16 mouse cellular contexts compared by ENCODE assay signal in the genomic region with DNA sequence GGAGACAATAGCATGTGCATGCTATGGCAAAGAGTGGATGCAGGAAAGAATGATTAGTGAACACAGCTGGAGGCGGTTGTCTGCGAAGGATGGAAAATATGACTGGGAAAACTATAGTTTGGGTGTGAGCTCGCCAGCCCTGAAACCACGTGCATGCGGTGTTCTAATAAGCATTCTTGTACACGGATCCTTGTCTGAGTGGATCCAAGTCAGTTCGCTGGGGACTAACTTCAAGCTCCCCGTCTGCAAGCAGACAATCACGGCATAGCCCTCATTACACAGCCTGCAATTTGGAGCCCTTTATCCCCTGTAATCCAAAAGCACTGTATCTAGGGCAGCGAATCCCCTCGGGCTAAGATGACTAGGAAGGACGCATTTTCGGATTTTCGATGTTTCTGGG.
DNase-seq lines count a peak whose midpoint lies in the region; ATAC-seq and TF ChIP-seq lines count a peak whose summit lies in the region.
"Had no signal": no experiment of that assay in that cellular context is flagged by ENCODE, and none has a peak within 500 bp of the region (broad histone marks: within the 10 kb centered on the region; RNA-seq: fewer than 3 reads in every experiment).

No protein-coding gene starts in this region.

- no peak for TF ChIP-seq POLR2A in limb, embryonic 14.5 days (IDR thresholded peaks at IDR 0.05; ENCODE audit: borderline replicate concordance, extremely low read depth, insufficient read depth, insufficient read length)

- peaks cover 21% of the 10 kb centered on the region for H3K4me1 ChIP-seq in hindbrain, embryonic 15.5 days (replicated peaks)
- H3K4me1 ChIP-seq in hindbrain, embryonic 10.5 days (replicated peaks), result peaks cover 8% of the 10 kb centered on the region
- no peaks in the 10 kb centered on the region for H3K4me1 ChIP-seq in embryonic facial prominence, embryonic 11.5 days (ENCODE audit: control insufficient read depth, insufficient read depth, low read length)
- peaks cover 28% of the 10 kb centered on the region for H3K4me1 ChIP-seq in limb, embryonic 14.5 days (ENCODE audit: control insufficient read depth, insufficient read depth, low read length)
- H3K4me1 ChIP-seq: liver, embryonic 15.5 days had no signal

- H3K36me3 ChIP-seq in hindbrain, embryonic 15.5 days, result no peaks in the 10 kb centered on the region
- no peaks in the 10 kb centered on the region for H3K36me3 ChIP-seq in hindbrain, embryonic 10.5 days
- H3K36me3 ChIP-seq in embryonic facial prominence, embryonic 11.5 days (replicated peaks; ENCODE audit: control insufficient read depth, insufficient read depth, low read depth, low read length), result no peaks in the 10 kb centered on the region
- H3K36me3 ChIP-seq in limb, embryonic 14.5 days (ENCODE audit: control insufficient read depth, insufficient read depth, low read length), result no peaks in the 10 kb centered on the region
- H3K36me3 ChIP-seq: forebrain, embryonic 10.5 days; liver, embryonic 15.5 days had no signal

- H3K4me3 ChIP-seq in hindbrain, embryonic 15.5 days, result no peak overlapping the region
- H3K4me3 ChIP-seq in hindbrain, embryonic 10.5 days, result no peak overlapping the region
- H3K4me3 ChIP-seq in embryonic facial prominence, embryonic 11.5 days (ENCODE audit: low read depth, low read length), result no peak overlapping the region
- no peak overlapping the region for H3K4me3 ChIP-seq in limb, embryonic 14.5 days (replicated peaks; ENCODE audit: low read length)
- H3K4me3 ChIP-seq: forebrain, embryonic 10.5 days; liver, embryonic 15.5 days had no signal

- no peak overlapping the region for H3K27ac ChIP-seq in hindbrain, embryonic 15.5 days (replicated peaks)
- H3K27ac ChIP-seq in hindbrain, embryonic 10.5 days, result no peak overlapping the region
- H3K27ac ChIP-seq in embryonic facial prominence, embryonic 11.5 days (replicated peaks; ENCODE audit: low read depth, low read length), result no peak overlapping the region
- H3K27ac ChIP-seq in limb, embryonic 14.5 days (replicated peaks; ENCODE audit: low read depth, low read length), result 0 out of 2 replicates have a peak overlapping the region, but pooled peaks have one; percentile 44
- H3K27ac ChIP-seq: forebrain, embryonic 10.5 days; liver, embryonic 15.5 days had no signal

- peak overlapping the region; percentile 14 for H3K4me2 ChIP-seq in hindbrain, embryonic 15.5 days
- no peak overlapping the region for H3K4me2 ChIP-seq in embryonic facial prominence, embryonic 11.5 days (ENCODE audit: low read depth, low read length)
- H3K4me2 ChIP-seq in limb, embryonic 14.5 days (replicated peaks; ENCODE audit: low read depth, low read length, severe bottlenecking), result peak overlapping the region; percentile 20
- H3K4me2 ChIP-seq: liver, embryonic 15.5 days had no signal

- no peaks in the 10 kb centered on the region for H3K9me3 ChIP-seq in hindbrain, embryonic 15.5 days
- H3K9me3 ChIP-seq in hindbrain, embryonic 10.5 days, result no peaks in the 10 kb centered on the region
- no peaks in the 10 kb centered on the region for H3K9me3 ChIP-seq in embryonic facial prominence, embryonic 11.5 days (replicated peaks; ENCODE audit: control insufficient read depth, low read length)
- no peaks in the 10 kb centered on the region for H3K9me3 ChIP-seq in limb, embryonic 14.5 days (ENCODE audit: control insufficient read depth, low read length)
- H3K9me3 ChIP-seq: liver, embryonic 15.5 days had no signal

- no peak overlapping the region for H3K9ac ChIP-seq in hindbrain, embryonic 15.5 days
- no peak overlapping the region for H3K9ac ChIP-seq in embryonic facial prominence, embryonic 11.5 days (replicated peaks; ENCODE audit: low read length)
- no peak overlapping the region for H3K9ac ChIP-seq in limb, embryonic 14.5 days (ENCODE audit: low read depth, low read length, severe bottlenecking)
- H3K9ac ChIP-seq: liver, embryonic 15.5 days had no signal

- 64% methylated on average over 14 of the region's 14 CpGs for WGBS in hindbrain, embryonic 15.5 days
- 83% methylated on average over 14 of the region's 14 CpGs for WGBS in hindbrain, embryonic 10.5 days
- 48% methylated on average over 14 of the region's 14 CpGs for WGBS in embryonic facial prominence, embryonic 11.5 days
- 41% methylated on average over 14 of the region's 14 CpGs for WGBS in limb, embryonic 14.5 days

- no peaks in the 10 kb centered on the region for H3K27me3 ChIP-seq in hindbrain, embryonic 15.5 days
- H3K27me3 ChIP-seq in hindbrain, embryonic 10.5 days (ENCODE audit: insufficient read depth, poor library complexity, severe bottlenecking), result no peaks in the 10 kb centered on the region
- no peaks in the 10 kb centered on the region for H3K27me3 ChIP-seq in embryonic facial prominence, embryonic 11.5 days (ENCODE audit: control insufficient read depth, insufficient read depth, low read length)
- no peaks in the 10 kb centered on the region for H3K27me3 ChIP-seq in limb, embryonic 14.5 days (ENCODE audit: control insufficient read depth, insufficient read depth, low read length)
- H3K27me3 ChIP-seq: liver, embryonic 15.5 days had no signal

- no peak for ATAC-seq in hindbrain, embryonic 15.5 days (ENCODE audit: low FRiP score, low read depth)
- no peak for ATAC-seq in embryonic facial prominence, embryonic 11.5 days (replicated peaks; ENCODE audit: insufficient number of reproducible peaks, low FRiP score, low TSS enrichment, low read depth)
- ATAC-seq in limb, embryonic 14.5 days (ENCODE audit: low FRiP score, low read depth), result peak; percentile 62; the same call in 1 of the 2 replicates

- DNase-seq in hindbrain, embryonic 10.5 days (ENCODE audit: low spot score), result no peak
- peak; percentile 33 for DNase-seq in embryonic facial prominence, embryonic 11.5 days (ENCODE audit: low spot score)
- DNase-seq in limb, embryonic 14.5 days (ENCODE audit: low spot score), result peak; percentile 59
- peak; percentile 34 for DNase-seq in retina, postnatal 7 days (ENCODE audit: low read depth, low spot score)
- DNase-seq in urinary bladder, adult 18-20 months (ENCODE audit: low spot score in 2 of 2), result no peak
- no peak for DNase-seq in thymus, postnatal 4 days
- DNase-seq: adrenal gland, postnatal 25 days; cerebellum, adult 11 months; heart, adult 18-20 months; kidney, postnatal 14 days; layer of hippocampus, adult 9-11 months; lung, postnatal 36 days; thymus, postnatal 36 days had no signal

Comparison
In these comparisons a context has a peak if more than half of its experiments do, and no peak if none do; other contexts are left out.
1. DNase-seq: peak in embryonic facial prominence, embryonic 11.5 days (single experiment), limb, embryonic 14.5 days (single experiment) and retina, postnatal 7 days (single experiment); none in hindbrain, embryonic 10.5 days (single experiment), urinary bladder, adult 18-20 months (0 of 2) and thymus, postnatal 4 days (single experiment).